Mouse (Mus musculus): ENCODE measurements around the gene Slc8a2.
A peak's percentile ranks its signal among the peaks of the same experiment; 100 is the strongest.

The Slc8a2 gene

GRCm38 (mm10) chr7:16129421-16129845, at the start of gene Slc8a2:
Gene Slc8a2, plus strand, starts transcription at chr7:16129826.
- DNase-seq (ENCODE audit: inconsistent ontology term), result peak; percentile 72

- DNase-seq (ENCODE audit: inconsistent ontology term), result no peak
Measured at GRCm38 (mm10) chr7:16079947-16080346, 49.7 kb upstream of the Slc8a2 start.

DNA sequence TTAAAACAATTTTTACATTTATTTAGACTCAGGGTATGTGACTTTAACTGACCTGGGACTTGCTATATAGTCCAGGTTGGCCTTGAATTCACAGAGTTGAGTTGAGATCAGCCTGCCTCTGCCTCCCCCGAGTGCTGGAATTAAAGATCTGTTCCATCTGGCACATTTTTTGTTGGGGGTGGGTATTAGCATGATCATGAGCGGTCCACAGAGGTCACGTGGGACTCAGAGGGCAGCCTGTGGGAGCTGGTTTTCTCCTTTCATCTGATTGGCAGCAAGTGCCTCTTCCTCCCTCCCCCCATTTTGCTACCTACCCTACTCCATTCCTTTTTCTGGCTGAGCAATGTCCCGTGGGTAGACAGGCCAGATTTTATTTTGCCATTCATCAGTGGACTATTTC, 49.0 kb upstream of the Slc8a2 start:
- DNase-seq (ENCODE audit: inconsistent ontology term), result no peak

GRCm38 (mm10) chr7:16083361-16083760, 46.3 kb upstream of the Slc8a2 start:
- no peak for DNase-seq (ENCODE audit: inconsistent ontology term)

DNA sequence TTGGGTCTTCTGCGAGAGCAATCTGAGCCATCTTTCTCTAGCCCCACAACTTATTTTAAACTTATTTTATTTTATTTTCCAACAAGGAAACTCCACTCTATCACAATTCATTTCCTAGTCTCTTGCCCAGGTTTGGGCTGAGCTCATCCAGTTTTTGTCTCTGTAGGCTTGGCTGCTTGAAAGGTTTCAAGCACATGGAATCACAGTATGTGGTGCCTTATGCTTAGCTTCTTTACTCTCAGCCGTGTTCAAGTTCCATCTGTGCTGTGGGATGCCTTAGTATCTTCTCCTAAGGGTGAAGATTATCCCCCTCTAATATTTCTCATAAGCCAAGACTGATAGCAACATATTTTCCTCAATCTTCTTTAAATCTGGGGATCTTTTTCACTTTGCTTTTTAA, 42.0 kb upstream of the Slc8a2 start:
- no peak for DNase-seq (ENCODE audit: inconsistent ontology term)

DNA sequence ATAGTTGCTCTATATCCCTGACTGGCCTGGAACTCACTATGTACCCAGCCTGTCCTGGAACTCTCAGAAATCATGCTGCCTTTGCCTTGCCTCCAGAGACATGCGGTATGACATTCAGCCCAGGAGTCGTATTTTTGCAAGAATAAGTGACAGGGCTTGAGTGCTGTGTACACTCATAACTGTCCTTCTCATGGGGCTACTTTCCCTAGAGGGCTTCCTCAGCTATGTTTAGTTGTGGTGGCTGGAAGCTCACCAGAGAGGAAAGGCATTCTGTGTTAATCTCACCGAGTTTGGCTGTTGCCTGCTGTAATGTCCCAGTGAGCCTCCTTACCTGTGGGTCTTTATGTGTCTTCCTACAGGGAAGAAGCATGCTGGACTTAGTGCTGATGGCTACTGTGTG, 35.0 kb upstream of the Slc8a2 start:
- no peak for DNase-seq (ENCODE audit: inconsistent ontology term)

DNA sequence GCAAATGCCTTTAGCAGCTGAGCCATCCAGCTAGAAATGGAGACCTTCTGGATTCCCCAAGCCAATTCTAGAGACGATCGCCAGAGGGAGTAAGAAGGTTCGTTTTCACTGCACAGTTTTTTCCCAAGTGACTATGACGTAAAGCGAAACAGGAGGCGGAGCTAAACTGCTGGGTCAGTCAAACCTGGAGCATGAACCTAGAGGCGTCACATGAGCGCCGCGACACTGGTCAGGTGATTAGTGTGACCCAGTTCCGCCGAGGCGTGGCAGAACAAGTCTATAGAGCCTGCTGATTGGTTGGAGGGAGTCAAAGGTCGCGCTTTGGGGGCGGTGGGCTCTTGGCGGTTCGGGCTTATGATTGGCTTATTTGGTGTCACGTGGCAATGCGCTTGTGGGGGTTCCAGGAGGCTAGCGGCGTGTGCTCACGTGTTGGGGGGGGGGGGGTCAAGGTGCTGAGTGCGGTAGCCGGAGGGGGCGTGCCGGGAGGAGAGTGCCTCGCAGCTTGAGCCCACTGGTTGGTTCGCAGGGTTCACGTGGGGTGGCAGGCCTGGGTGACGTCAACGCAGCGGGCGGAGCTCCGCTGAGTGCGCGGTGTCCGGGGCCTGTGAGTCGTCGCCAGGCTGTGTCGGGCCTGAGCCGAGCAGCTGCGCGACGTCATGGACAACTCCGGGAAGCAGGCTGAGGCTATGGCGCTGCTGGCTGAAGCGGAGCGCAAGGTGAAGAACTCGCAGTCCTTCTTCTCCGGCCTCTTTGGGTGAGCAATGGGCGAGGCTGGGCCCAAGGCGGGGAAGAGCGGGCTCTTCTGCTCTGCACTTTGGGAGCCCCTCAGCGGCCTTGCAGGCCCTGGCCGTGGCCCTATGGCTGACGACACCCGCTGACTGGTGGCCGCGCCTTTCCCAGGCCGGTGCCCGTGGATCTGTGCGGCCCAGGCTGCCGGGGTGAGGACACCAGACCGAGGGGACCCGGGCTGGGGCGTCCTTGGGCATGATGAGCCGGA, 31.3 kb upstream of the Slc8a2 start, which contains the start of gene Napa:
Gene Napa, plus strand, starts transcription at position 438 of the 997 bp plus-strand sequence.
- peak; percentile 100 for DNase-seq (ENCODE audit: inconsistent ontology term)

DNA sequence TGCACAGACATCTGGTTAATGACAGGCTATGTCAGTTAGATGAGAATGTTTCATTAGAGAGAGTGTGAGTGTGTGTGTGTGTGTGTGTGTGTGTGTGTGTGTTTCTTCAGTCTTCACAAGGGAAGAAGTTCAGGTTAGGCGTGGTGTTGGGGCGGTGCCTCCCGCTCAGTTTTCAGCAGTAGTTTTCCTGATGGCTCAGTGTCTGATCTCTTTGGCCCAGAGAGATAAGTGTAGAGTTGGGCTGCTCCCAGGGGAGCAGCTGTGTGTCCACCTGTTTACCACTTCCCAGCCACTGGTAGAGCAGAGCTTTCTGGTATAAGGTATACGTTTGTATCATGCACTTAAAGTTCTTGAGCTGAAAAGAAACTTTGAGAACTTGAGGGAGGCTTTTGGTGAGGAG, 29.7 kb upstream of the Slc8a2 start:
- no peak for DNase-seq (ENCODE audit: inconsistent ontology term)

DNA sequence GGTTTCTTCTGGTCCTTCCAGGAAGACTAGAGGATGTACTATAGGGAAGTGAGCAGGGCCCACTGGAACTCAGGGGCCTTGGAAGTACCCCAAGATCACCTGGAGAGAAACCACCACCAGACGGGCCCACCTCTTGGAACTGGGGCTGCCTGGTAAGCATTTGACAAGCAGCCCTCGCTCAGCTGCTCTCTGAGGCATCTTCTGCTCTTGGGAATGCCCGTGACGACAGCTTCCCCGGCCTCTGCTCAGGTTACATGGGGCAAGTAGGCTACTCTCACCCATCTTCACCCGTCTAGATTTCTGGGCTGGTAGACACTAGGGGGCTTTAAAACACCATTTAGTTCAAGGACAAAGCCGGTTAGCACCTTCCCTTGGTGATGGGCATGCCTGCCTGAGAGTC, 28.5 kb upstream of the Slc8a2 start:
- DNase-seq (ENCODE audit: inconsistent ontology term), result no peak

- no peak for DNase-seq (ENCODE audit: inconsistent ontology term)
Measured at GRCm38 (mm10) chr7:16101726-16102475, 27.7 kb upstream of the Slc8a2 start.

DNA sequence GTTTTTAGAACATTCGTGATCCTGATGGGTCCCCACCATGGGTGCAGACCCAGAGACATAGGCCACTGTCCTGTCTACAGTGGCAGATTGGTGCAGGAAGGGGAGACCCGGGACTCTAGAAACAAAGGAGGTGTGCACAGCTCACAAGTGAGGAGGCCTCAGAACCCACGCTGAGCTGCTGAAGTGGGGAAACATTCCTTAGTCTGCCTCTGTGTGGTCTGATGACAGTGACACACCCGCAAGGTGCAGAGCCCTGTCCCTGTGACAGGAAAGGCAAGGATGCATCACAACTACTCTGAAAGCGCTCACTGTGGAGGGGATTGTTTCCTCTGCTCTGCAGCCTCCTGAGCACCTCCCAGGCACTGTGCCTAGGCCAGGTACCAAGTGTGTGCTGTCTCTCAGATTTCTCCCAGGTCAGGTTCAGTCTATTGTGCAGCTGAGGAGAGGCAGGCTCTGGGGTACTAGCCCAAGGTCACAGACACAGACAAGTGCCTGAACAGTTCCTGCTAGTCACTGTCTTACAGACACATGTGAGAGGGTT, 26.9 kb upstream of the Slc8a2 start:
- no peak for DNase-seq (ENCODE audit: inconsistent ontology term)

GRCm38 (mm10) chr7:16103760-16104159, 25.9 kb upstream of the Slc8a2 start:
- no peak for DNase-seq (ENCODE audit: inconsistent ontology term)

- DNase-seq (ENCODE audit: inconsistent ontology term), result no peak
Measured at GRCm38 (mm10) chr7:16104611-16105388, 24.8 kb upstream of the Slc8a2 start.

- no peak for DNase-seq (ENCODE audit: inconsistent ontology term)
Measured at GRCm38 (mm10) chr7:16108886-16109542, 20.6 kb upstream of the Slc8a2 start.

DNA sequence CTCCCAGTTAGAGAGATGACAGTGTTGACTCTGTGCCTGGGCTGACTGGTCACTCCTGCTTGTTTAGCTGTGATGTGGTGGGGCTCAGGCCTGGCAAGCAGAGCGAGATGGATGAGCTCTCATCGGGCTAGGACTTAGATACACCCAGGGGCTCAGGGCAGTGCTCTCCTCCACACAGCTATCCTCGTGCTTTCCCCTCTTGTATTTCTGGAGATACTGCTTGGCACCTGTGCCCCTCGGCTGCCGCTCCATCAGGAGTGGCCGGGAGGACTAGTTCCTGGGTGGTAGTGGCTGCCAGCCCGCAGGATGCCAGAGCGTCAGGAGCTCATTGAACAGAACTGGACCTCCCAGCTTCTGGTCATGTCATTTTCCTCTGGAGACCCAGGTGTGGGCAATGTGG, 19.5 kb upstream of the Slc8a2 start:
- DNase-seq (ENCODE audit: inconsistent ontology term), result no peak

DNA sequence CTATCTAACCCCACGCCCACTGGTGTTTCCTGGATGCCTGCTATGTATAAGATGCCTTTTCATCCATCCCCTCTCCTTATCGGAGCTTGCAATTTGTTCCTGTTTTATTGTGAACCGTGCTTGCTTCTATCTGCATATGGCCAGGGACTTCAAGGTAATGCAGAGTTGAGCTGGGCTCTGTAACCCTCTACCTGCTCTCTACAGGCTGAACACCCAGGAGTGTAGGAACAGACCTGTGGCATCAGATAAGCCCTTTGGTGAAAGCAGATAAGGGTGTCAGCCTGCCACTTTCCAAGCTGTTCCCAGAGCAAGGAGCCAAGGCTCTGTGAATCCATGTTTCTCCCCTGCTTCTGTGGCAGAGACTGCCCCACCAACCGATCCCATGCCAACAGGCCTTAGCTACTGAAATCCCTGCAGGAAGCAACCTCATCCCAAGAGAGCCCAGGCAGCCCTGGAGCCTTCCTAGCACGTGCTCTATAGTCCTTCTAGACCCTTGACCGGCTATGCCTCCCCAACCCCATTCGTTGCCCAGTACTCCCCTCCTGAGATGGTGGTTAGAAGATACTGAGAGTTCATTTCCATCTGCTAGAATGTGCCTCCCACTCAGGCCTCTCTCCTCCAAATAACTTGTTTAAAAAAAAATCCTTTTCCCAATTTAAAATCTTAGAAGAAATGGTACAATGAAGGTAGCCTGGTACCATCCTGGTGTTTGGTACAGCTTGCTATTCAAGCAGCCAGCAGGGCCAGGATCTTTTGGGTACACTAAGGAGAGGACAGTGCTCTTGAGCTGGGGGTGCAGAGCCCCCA, 18.1 kb upstream of the Slc8a2 start:
- no peak for DNase-seq (ENCODE audit: inconsistent ontology term)

DNA sequence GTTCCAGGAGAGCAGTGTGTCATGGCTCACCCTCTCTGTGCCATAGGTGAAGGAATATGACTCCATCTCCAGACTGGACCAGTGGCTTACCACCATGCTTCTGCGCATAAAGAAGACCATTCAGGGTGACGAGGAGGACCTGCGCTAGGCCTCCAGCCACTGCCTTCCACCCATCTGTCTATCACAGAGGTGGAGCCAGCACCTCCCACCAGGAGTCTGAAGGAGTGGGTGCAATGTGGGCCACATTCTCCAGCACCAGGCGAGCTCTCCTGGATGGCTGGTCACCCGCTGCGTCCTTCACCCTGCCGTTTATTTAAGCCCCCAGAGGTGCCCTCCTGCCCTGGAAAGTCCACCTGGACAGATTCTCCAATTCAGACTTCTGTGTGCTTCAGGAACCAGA, 13.2 kb upstream of the Slc8a2 start:
- DNase-seq (ENCODE audit: inconsistent ontology term), result no peak

DNA sequence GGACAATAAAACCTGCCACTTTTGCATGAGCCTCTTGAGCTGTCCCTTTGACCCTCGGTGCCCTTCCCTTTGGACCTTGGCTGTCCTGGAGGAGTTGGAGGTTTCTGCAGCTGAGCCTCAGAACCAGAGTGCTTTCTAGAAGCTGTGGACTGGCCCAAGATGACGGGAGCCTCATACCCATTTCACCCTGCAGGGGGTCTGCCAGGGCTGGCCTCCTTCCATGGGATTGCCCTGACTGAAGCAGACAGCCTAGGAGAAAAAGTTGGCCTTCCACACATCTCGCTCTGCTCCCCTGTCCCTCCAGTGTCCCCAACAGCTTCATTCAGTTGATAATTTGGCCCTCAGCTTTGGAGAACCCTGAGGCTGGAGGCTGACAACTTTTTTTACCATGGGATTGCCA, 12.5 kb upstream of the Slc8a2 start:
- DNase-seq (ENCODE audit: inconsistent ontology term), result no peak

- DNase-seq (ENCODE audit: inconsistent ontology term), result peak; percentile 92
Measured at GRCm38 (mm10) chr7:16119569-16120261, 9.9 kb upstream of the Slc8a2 start, which contains the start of gene Kptn. Gene Kptn, plus strand, starts transcription at chr7:16119895.

GRCm38 (mm10) chr7:16120262-16120600, 9.4 kb upstream of the Slc8a2 start:
- no peak for DNase-seq (ENCODE audit: inconsistent ontology term)

All from Muller cell, postnatal 12 days (primary cell).